Mouse (Mus musculus) bone marrow, adult 2 months (tissue): ENCODE measurements around the gene Abtb1.

Experiments
- CTCF ChIP-seq: fragments of 200-500 bp; IDR thresholded peaks from 2 replicates; pipeline ENCODE4 v1.5.1; 2011; ENCODE audit warnings: low read length, control low read depth; ENCODE audit not compliant: control insufficient read depth, insufficient read depth
- POLR2A ChIP-seq: fragments of 200-500 bp; IDR thresholded peaks from 2 replicates; pipeline ENCODE4 v1.6.1; 2011; ENCODE audit warnings: low read depth, mild to moderate bottlenecking, control low read depth, low read length, borderline replicate concordance; ENCODE audit not compliant: control insufficient read depth

- TF ChIP-seq POLR2A, result no peak
- TF ChIP-seq CTCF, result no peak
Observed at GRCm38 (mm10) chr6:88786732-88787445, 54.9 kb downstream of the Abtb1 start.
